ENCODE assay signal across 11 mouse cellular contexts in the genomic region with DNA sequence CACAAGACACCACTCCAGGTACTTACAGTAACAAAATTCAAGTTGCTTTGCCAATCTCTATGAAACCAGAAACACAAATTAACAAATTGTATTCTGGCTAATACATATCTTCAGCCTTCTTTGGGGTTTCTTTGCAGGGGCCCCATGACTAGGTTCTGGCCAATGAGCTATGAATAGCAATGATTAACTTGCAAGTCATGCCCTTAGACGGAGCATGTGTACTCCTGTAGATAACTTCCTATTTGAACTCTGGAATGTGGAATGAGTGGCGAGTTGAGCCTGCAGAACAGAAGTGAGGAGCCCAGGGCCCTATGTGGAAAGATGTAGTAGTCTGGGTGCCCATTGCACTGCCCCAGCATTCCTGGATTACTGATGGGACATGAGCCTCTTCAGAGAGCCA.
DNase-seq lines count a peak whose midpoint lies in the region; ATAC-seq lines count a peak whose summit lies in the region.
"Had no signal": no experiment of that assay in that cellular context is flagged by ENCODE, and none has a peak within 500 bp of the region (broad histone marks: within the 10 kb centered on the region; RNA-seq: fewer than 3 reads in every experiment).

No protein-coding gene starts in this region.

- H3K9me3 ChIP-seq in intestine, embryonic 14.5 days (ENCODE audit: control insufficient read depth, low read length), result no peaks in the 10 kb centered on the region
- H3K9me3 ChIP-seq in stomach, embryonic 16.5 days (replicated peaks; ENCODE audit: control insufficient read depth, low read length), result no peaks in the 10 kb centered on the region
- H3K9me3 ChIP-seq: hindbrain, embryonic 13.5 days had no signal

- peak; percentile 30 to 71 for DNase-seq in kidney, adult 8-10 months
- DNase-seq in kidney, adult 18-20 months, result no peak
- DNase-seq in intestine, embryonic 14.5 days (ENCODE audit: low spot score), result no peak
- DNase-seq in kidney, postnatal 36 days, result peak; percentile 27 to 59
- DNase-seq in gastrocnemius, postnatal 25 days, result no peak
- DNase-seq in layer of hippocampus, adult 9-10 months (ENCODE audit: low spot score), result no peak
- DNase-seq: adrenal gland, postnatal 36 days; cerebellum, adult 9-10 months; thymus, postnatal 4 days had no signal

- 41% methylated on average over 2 of the region's 2 CpGs for WGBS in intestine, embryonic 14.5 days
- 41% methylated on average over 2 of the region's 2 CpGs for WGBS in stomach, embryonic 16.5 days

- H3K27ac ChIP-seq in intestine, embryonic 14.5 days (ENCODE audit: low read depth), result no peak overlapping the region
- no peak overlapping the region for H3K27ac ChIP-seq in stomach, embryonic 16.5 days (ENCODE audit: low read length)
- H3K27ac ChIP-seq: hindbrain, embryonic 13.5 days had no signal

- H3K36me3 ChIP-seq in intestine, embryonic 14.5 days (ENCODE audit: control insufficient read depth, insufficient read depth, low read length), result no peaks in the 10 kb centered on the region
- no peaks in the 10 kb centered on the region for H3K36me3 ChIP-seq in stomach, embryonic 16.5 days (ENCODE audit: control insufficient read depth, insufficient read depth, low read length)
- H3K36me3 ChIP-seq: hindbrain, embryonic 13.5 days had no signal

- H3K4me1 ChIP-seq in intestine, embryonic 14.5 days (replicated peaks; ENCODE audit: control insufficient read depth, insufficient read depth, low read length), result 0 out of 2 replicates have a peak, but pooled peaks cover 3% of the 10 kb centered on the region
- H3K4me1 ChIP-seq in stomach, embryonic 16.5 days (ENCODE audit: control insufficient read depth, insufficient read depth, low read length), result no peaks in the 10 kb centered on the region
- H3K4me1 ChIP-seq: hindbrain, embryonic 13.5 days had no signal

- ATAC-seq in intestine, embryonic 14.5 days (replicated peaks; ENCODE audit: low FRiP score, low TSS enrichment, low read depth), result 0 out of 2 replicates have a peak, but pooled peaks have one; percentile 53
- ATAC-seq in stomach, embryonic 16.5 days (ENCODE audit: insufficient read depth, low FRiP score), result peak; percentile 76; the same call in 1 of the 2 replicates

- H3K4me3 ChIP-seq in intestine, embryonic 14.5 days (ENCODE audit: low read depth, low read length), result no peak overlapping the region
- H3K4me3 ChIP-seq in stomach, embryonic 16.5 days (replicated peaks; ENCODE audit: low read length), result no peak overlapping the region
- H3K4me3 ChIP-seq: hindbrain, embryonic 13.5 days had no signal

- H3K9ac ChIP-seq in intestine, embryonic 14.5 days (ENCODE audit: low read length), result no peak overlapping the region
- no peak overlapping the region for H3K9ac ChIP-seq in stomach, embryonic 16.5 days (ENCODE audit: low read length)
- H3K9ac ChIP-seq: hindbrain, embryonic 13.5 days had no signal

- no peak overlapping the region for H3K4me2 ChIP-seq in intestine, embryonic 14.5 days (ENCODE audit: low read length)
- H3K4me2 ChIP-seq in stomach, embryonic 16.5 days (ENCODE audit: low read depth, low read length), result no peak overlapping the region
- H3K4me2 ChIP-seq: hindbrain, embryonic 13.5 days had no signal

- H3K27me3 ChIP-seq in intestine, embryonic 14.5 days (replicated peaks; ENCODE audit: control insufficient read depth, insufficient read depth, low read length), result no peaks in the 10 kb centered on the region
- H3K27me3 ChIP-seq in stomach, embryonic 16.5 days (ENCODE audit: control insufficient read depth, insufficient read depth, low read length), result no peaks in the 10 kb centered on the region
- H3K27me3 ChIP-seq: hindbrain, embryonic 13.5 days had no signal

Comparison
In these comparisons a context has a peak if more than half of its experiments do, and no peak if none do; other contexts are left out.
1. DNase-seq: peak in kidney, adult 8-10 months (2 of 2) and kidney, postnatal 36 days (2 of 2); none in kidney, adult 18-20 months (single experiment), intestine, embryonic 14.5 days (single experiment), gastrocnemius, postnatal 25 days (single experiment) and layer of hippocampus, adult 9-10 months (single experiment).